Mouse (Mus musculus) neutrophil, adult 5-6 weeks (primary cell): ENCODE measurements around the gene Bok. TPM values are rescaled to one million over a fixed set of nuclear protein-coding genes. Genes with fewer than 3 reads are reported as not detected.

Source experiments
- ATAC-seq: fragments of 151-379, 151-347 bp; 2 replicates; pipeline ENCODE4 v1.8.0; 2017; ENCODE audit warnings: mild to moderate bottlenecking, moderate TSS enrichment; ENCODE audit not compliant: insufficient number of reproducible peaks, poor library complexity, low FRiP score, severe bottlenecking; ENCODE audit errors: extremely low read depth
- total RNA-seq: library from RNA; stranded (forward); fragments of 200-1000 nt; gene quantifications from 2 replicates; pipeline ENCODE4 v1.2.3, GENCODE M21; 2017

The Bok gene
- total RNA-seq, 1 experiment from 2014 or later, result not detected

- no peak for ATAC-seq
Observed at GRCm38 (mm10) chr1:93731103-93731502, 45.6 kb downstream of the Bok start.

GRCm38 (mm10) chr1:93731880-93732281 is 46.4 kb downstream of the Bok start:
- no peak for ATAC-seq

GRCm38 (mm10) chr1:93735859-93736258 is 50.4 kb downstream of the Bok start:
- ATAC-seq, result no peak

GRCm38 (mm10) chr1:93737711-93738110 is 52.3 kb downstream of the Bok start:
- ATAC-seq, result no peak

GRCm38 (mm10) chr1:93740671-93741070 is 55.2 kb downstream of the Bok start:
- ATAC-seq, result no peak

- ATAC-seq, result no peak
Observed at GRCm38 (mm10) chr1:93741987-93742386, 56.5 kb downstream of the Bok start.

GRCm38 (mm10) chr1:93742910-93743309 is 57.5 kb downstream of the Bok start:
- ATAC-seq, result no peak

Other genes with a start within 250 kb of the Bok start
- 61.7 and 62.9 TPM in 2 replicates for gene Hdlbp, start 206.8 kb upstream of the Bok start, total RNA-seq
- gene Farp2, start 173.6 kb upstream of the Bok start, total RNA-seq, result 1.4 and 1.7 TPM in 2 replicates
- gene Stk25, start 27.0 kb upstream of the Bok start, total RNA-seq, result 50.2 and 53.4 TPM in 2 replicates
- 50.0 and 57.3 TPM in 2 replicates for gene Atg4b, start 65.8 kb downstream of the Bok start, total RNA-seq
- 10.9 and 12.8 TPM in 2 replicates for gene Thap4, start 69.2 kb downstream of the Bok start, total RNA-seq
- gene Dtymk, start 116.3 kb downstream of the Bok start, total RNA-seq, result 36.5 and 48.5 TPM in 2 replicates
- gene Ing5, start 118.3 kb downstream of the Bok start, total RNA-seq, result 25.2 and 30.5 TPM in 2 replicates
- 35.4 and 40.1 TPM in 2 replicates for gene D2hgdh, start 139.2 kb downstream of the Bok start, total RNA-seq
- gene Gal3st2, start 175.6 kb downstream of the Bok start, total RNA-seq, result not detected in 2 replicates
- gene Gal3st2b, start 232.7 kb downstream of the Bok start, total RNA-seq, result not detected in 2 replicates